Mouse (Mus musculus) liver, embryonic 13.5 days (tissue): Measurements from ENCODE around the gene AC124502.3. TPM values are rescaled to one million over a fixed set of nuclear protein-coding genes. Genes with fewer than 3 reads are reported as not detected.

Source experiments
- polyA plus RNA-seq: library from polyadenylated mRNA; unstranded; fragments of >200 nt; fragmentation: Nextera tagmentation; extraction: Ambion mirVana; gene quantifications from 2 replicates; pipeline ENCODE4 v1.2.1, GENCODE M21; 2015

Gene AC124502.3
- polyA plus RNA-seq, 1 experiment from 2014 or later = 0.70 TPM

Other genes starting within 250 kb of the AC124502.3 start
- 26.0 and 26.5 TPM in 2 replicates for gene Rbm4, start 245.0 kb upstream of the AC124502.3 start, polyA plus RNA-seq
- 18.5 and 20.7 TPM in 2 replicates for gene Gm21992, start 227.3 kb upstream of the AC124502.3 start, polyA plus RNA-seq
- 38.6 and 49.4 TPM in 2 replicates for gene Rbm14, start 227.3 kb upstream of the AC124502.3 start, polyA plus RNA-seq
- 40.7 and 41.2 TPM in 2 replicates for gene Ccs, start 199.6 kb upstream of the AC124502.3 start, polyA plus RNA-seq
- gene Ccdc87, start 199.5 kb upstream of the AC124502.3 start, polyA plus RNA-seq = 0.06 TPM in 1 of 2 replicates, not detected in the other
- gene Ctsf, start 183.8 kb upstream of the AC124502.3 start, polyA plus RNA-seq = 23.6 and 25.3 TPM in 2 replicates
- 0.74 and 0.82 TPM in 2 replicates for gene Actn3, start 161.0 kb upstream of the AC124502.3 start, polyA plus RNA-seq
- 11.2 and 11.5 TPM in 2 replicates for gene Zdhhc24, start 160.2 kb upstream of the AC124502.3 start, polyA plus RNA-seq
- gene Bbs1, start 132.3 kb upstream of the AC124502.3 start, polyA plus RNA-seq = 0.80 and 1.1 TPM in 2 replicates
- gene Dpp3, start 110.6 kb upstream of the AC124502.3 start, polyA plus RNA-seq = 59.5 and 65.1 TPM in 2 replicates
- 0.10 and 0.13 TPM in 2 replicates for gene Peli3, start 95.8 kb upstream of the AC124502.3 start, polyA plus RNA-seq
- gene Mrpl11, start 76.7 kb upstream of the AC124502.3 start, polyA plus RNA-seq = 67.6 and 80.0 TPM in 2 replicates
- gene Npas4, start 48.6 kb upstream of the AC124502.3 start, polyA plus RNA-seq = not detected in 2 replicates
- gene Slc29a2, start 15.0 kb upstream of the AC124502.3 start, polyA plus RNA-seq = 1.7 and 2.3 TPM in 2 replicates
- gene B4gat1, start 65 bp upstream of the AC124502.3 start, polyA plus RNA-seq = 9.3 and 10.9 TPM in 2 replicates
- 34.8 and 35.1 TPM in 2 replicates for gene Brms1, start 2.5 kb downstream of the AC124502.3 start, polyA plus RNA-seq
- 0.33 and 0.36 TPM in 2 replicates for gene Rin1, start 11.6 kb downstream of the AC124502.3 start, polyA plus RNA-seq
- gene Cd248, start 29.2 kb downstream of the AC124502.3 start, polyA plus RNA-seq = 3.1 and 3.7 TPM in 2 replicates
- gene Tmem151a, start 46.6 kb downstream of the AC124502.3 start, polyA plus RNA-seq = 0.49 and 0.89 TPM in 2 replicates
- 45.5 and 46.6 TPM in 2 replicates for gene Yif1a, start 49.6 kb downstream of the AC124502.3 start, polyA plus RNA-seq
- gene Cnih2, start 59.6 kb downstream of the AC124502.3 start, polyA plus RNA-seq = 1.3 and 1.4 TPM in 2 replicates
- gene Rab1b, start 68.2 kb downstream of the AC124502.3 start, polyA plus RNA-seq = 96.4 and 102 TPM in 2 replicates
- 2.3 and 2.9 TPM in 2 replicates for gene Klc2, start 79.7 kb downstream of the AC124502.3 start, polyA plus RNA-seq
- 7.7 and 10.4 TPM in 2 replicates for gene Pacs1, start 234.2 kb downstream of the AC124502.3 start, polyA plus RNA-seq